Mouse (Mus musculus): ENCODE measurements around the gene Lrrc75b. TPM values are rescaled to one million over a fixed set of nuclear protein-coding genes. Genes with fewer than 3 reads are reported as not detected.

Gene Lrrc75b
- polyA plus RNA-seq, 1 experiment from 2014 or later = 1.0 TPM

GRCm38 (mm10) chr10:75589651-75590050 lies 29.5 kb upstream of the Lrrc75b start:
- 63% methylated on average over 16 of the region's 16 CpGs for WGBS (ENCODE audit: insufficient replicate concordance)
- peak overlapping the region; percentile 73 for H3K27ac ChIP-seq (ENCODE audit: low read depth, low read length)

GRCm38 (mm10) chr10:75589129-75589528 lies 29.0 kb upstream of the Lrrc75b start, which contains the start of gene Ggt5:
Gene Ggt5 (plus strand): TSS chr10:75589340.
- peak within 1 kb of the TSS; percentile 53 for H3K4me2 ChIP-seq
- H3K27me3 ChIP-seq (ENCODE audit: control insufficient read depth, insufficient read depth, low read length) = peaks cover 9% of the 10 kb centered on the region
- H3K4me1 ChIP-seq (ENCODE audit: control insufficient read depth, insufficient read depth, low read length) = peaks cover 23% of the 10 kb centered on the region; the same call in 1 of the 2 replicates
- 0 out of 2 replicates have a peak within 1 kb of the TSS, but pooled peaks have one; percentile 47 for H3K9ac ChIP-seq (ENCODE audit: low read depth, low read length)
- no peaks in the 10 kb centered on the region for H3K36me3 ChIP-seq (ENCODE audit: control insufficient read depth, insufficient read depth, low read length)
- H3K27ac ChIP-seq (ENCODE audit: low read depth, low read length) = peak within 1 kb of the TSS; percentile 73
- no peaks in the 10 kb centered on the region for H3K9me3 ChIP-seq (replicated peaks; ENCODE audit: control insufficient read depth, low read length)
- WGBS (ENCODE audit: insufficient replicate concordance) = 17% methylated on average over 5 of the region's 5 CpGs
- no peak for ATAC-seq (replicated peaks; ENCODE audit: insufficient number of reproducible peaks, low FRiP score, low TSS enrichment)
- H3K4me3 ChIP-seq (ENCODE audit: low read depth, low read length) = peak within 1 kb of the TSS; percentile 15

More at GRCm38 (mm10) chr10:75589651-75590050, 29.5 kb upstream of the Lrrc75b start:
- 0 out of 2 replicates have a peak overlapping the region, but pooled peaks have one; percentile 47 for H3K9ac ChIP-seq (ENCODE audit: low read depth, low read length)
- peak overlapping the region; percentile 15 for H3K4me3 ChIP-seq (ENCODE audit: low read depth, low read length)
- H3K4me2 ChIP-seq = peak overlapping the region; percentile 53
- peaks cover 7% of the 10 kb centered on the region for H3K27me3 ChIP-seq (ENCODE audit: control insufficient read depth, insufficient read depth, low read length)
- H3K9me3 ChIP-seq (replicated peaks; ENCODE audit: control insufficient read depth, low read length) = no peaks in the 10 kb centered on the region
- no peaks in the 10 kb centered on the region for H3K36me3 ChIP-seq (ENCODE audit: control insufficient read depth, insufficient read depth, low read length)
- H3K4me1 ChIP-seq (ENCODE audit: control insufficient read depth, insufficient read depth, low read length) = peaks cover 23% of the 10 kb centered on the region; the same call in 1 of the 2 replicates
- ATAC-seq (replicated peaks; ENCODE audit: insufficient number of reproducible peaks, low FRiP score, low TSS enrichment) = no peak

- Histone ChIP-seq H3K27ac (ENCODE audit: low read depth, low read length) (no peak overlapping the region), H3K36me3 (ENCODE audit: control insufficient read depth, insufficient read depth, low read length) (no peaks in the 10 kb centered on the region), H3K9me3 (replicated peaks; ENCODE audit: control insufficient read depth, low read length) (no peaks in the 10 kb centered on the region), H3K27me3 (ENCODE audit: control insufficient read depth, insufficient read depth, low read length) (peaks cover 9% of the 10 kb centered on the region), H3K4me1 (ENCODE audit: control insufficient read depth, insufficient read depth, low read length) (peaks cover 23% of the 10 kb centered on the region; the same call in 1 of the 2 replicates), H3K4me3 (ENCODE audit: low read depth, low read length) (no peak overlapping the region), H3K4me2 (no peak overlapping the region), H3K9ac (ENCODE audit: low read depth, low read length) (no peak overlapping the region)
- ATAC-seq (replicated peaks; ENCODE audit: insufficient number of reproducible peaks, low FRiP score, low TSS enrichment) = no peak
- WGBS (ENCODE audit: insufficient replicate concordance) = 46% methylated on average over 5 of the region's 5 CpGs
Measured at GRCm38 (mm10) chr10:75588336-75588735, 28.2 kb upstream of the Lrrc75b start.

GRCm38 (mm10) chr10:75587781-75588180 lies 27.7 kb upstream of the Lrrc75b start:
- ATAC-seq (replicated peaks; ENCODE audit: insufficient number of reproducible peaks, low FRiP score, low TSS enrichment) = no peak
- Histone ChIP-seq H3K27me3 (ENCODE audit: control insufficient read depth, insufficient read depth, low read length) (peaks cover 9% of the 10 kb centered on the region), H3K4me3 (ENCODE audit: low read depth, low read length) (no peak overlapping the region), H3K9ac (ENCODE audit: low read depth, low read length) (no peak overlapping the region), H3K9me3 (replicated peaks; ENCODE audit: control insufficient read depth, low read length) (no peaks in the 10 kb centered on the region), H3K4me1 (ENCODE audit: control insufficient read depth, insufficient read depth, low read length) (peaks cover 23% of the 10 kb centered on the region; the same call in 1 of the 2 replicates), H3K4me2 (no peak overlapping the region), H3K27ac (ENCODE audit: low read depth, low read length) (no peak overlapping the region), H3K36me3 (ENCODE audit: control insufficient read depth, insufficient read depth, low read length) (no peaks in the 10 kb centered on the region)
- 77% methylated on average over 4 of the region's 4 CpGs for WGBS (ENCODE audit: insufficient replicate concordance)

- H3K4me3 ChIP-seq (ENCODE audit: low read depth, low read length) = no peak overlapping the region
- no peak overlapping the region for H3K27ac ChIP-seq (ENCODE audit: low read depth, low read length)
- H3K4me2 ChIP-seq = no peak overlapping the region
- H3K9me3 ChIP-seq (replicated peaks; ENCODE audit: control insufficient read depth, low read length) = no peaks in the 10 kb centered on the region
- H3K27me3 ChIP-seq (ENCODE audit: control insufficient read depth, insufficient read depth, low read length) = peaks cover 9% of the 10 kb centered on the region
- 83% methylated on average over 1 of the region's 1 CpGs for WGBS (ENCODE audit: insufficient replicate concordance)
- no peak overlapping the region for H3K9ac ChIP-seq (ENCODE audit: low read depth, low read length)
- peaks cover 20% of the 10 kb centered on the region; the same call in 1 of the 2 replicates for H3K4me1 ChIP-seq (ENCODE audit: control insufficient read depth, insufficient read depth, low read length)
- no peak for ATAC-seq (replicated peaks; ENCODE audit: insufficient number of reproducible peaks, low FRiP score, low TSS enrichment)
- no peaks in the 10 kb centered on the region for H3K36me3 ChIP-seq (ENCODE audit: control insufficient read depth, insufficient read depth, low read length)
Measured at GRCm38 (mm10) chr10:75586553-75586879, 26.4 kb upstream of the Lrrc75b start.

- Histone ChIP-seq H3K27ac (ENCODE audit: low read depth, low read length) (no peak overlapping the region), H3K36me3 (ENCODE audit: control insufficient read depth, insufficient read depth, low read length) (no peaks in the 10 kb centered on the region), H3K9ac (ENCODE audit: low read depth, low read length) (no peak overlapping the region), H3K4me2 (peak overlapping the region; percentile 44), H3K27me3 (ENCODE audit: control insufficient read depth, insufficient read depth, low read length) (peaks cover 9% of the 10 kb centered on the region), H3K4me3 (ENCODE audit: low read depth, low read length) (no peak overlapping the region), H3K9me3 (replicated peaks; ENCODE audit: control insufficient read depth, low read length) (no peaks in the 10 kb centered on the region), H3K4me1 (ENCODE audit: control insufficient read depth, insufficient read depth, low read length) (peaks cover 20% of the 10 kb centered on the region; the same call in 1 of the 2 replicates)
- no peak for ATAC-seq (replicated peaks; ENCODE audit: insufficient number of reproducible peaks, low FRiP score, low TSS enrichment)
- WGBS (ENCODE audit: insufficient replicate concordance) = 20% methylated on average over 20 of the region's 20 CpGs
Measured at GRCm38 (mm10) chr10:75585876-75586552, 25.9 kb upstream of the Lrrc75b start.

GRCm38 (mm10) chr10:75579129-75579528 lies 19.0 kb upstream of the Lrrc75b start:
- Histone ChIP-seq H3K4me2 (no peak overlapping the region), H3K4me1 (ENCODE audit: control insufficient read depth, insufficient read depth, low read length) (no peaks in the 10 kb centered on the region), H3K9me3 (replicated peaks; ENCODE audit: control insufficient read depth, low read length) (no peaks in the 10 kb centered on the region), H3K9ac (ENCODE audit: low read depth, low read length) (no peak overlapping the region), H3K27me3 (ENCODE audit: control insufficient read depth, insufficient read depth, low read length) (no peaks in the 10 kb centered on the region), H3K27ac (ENCODE audit: low read depth, low read length) (no peak overlapping the region), H3K36me3 (ENCODE audit: control insufficient read depth, insufficient read depth, low read length) (no peaks in the 10 kb centered on the region), H3K4me3 (ENCODE audit: low read depth, low read length) (no peak overlapping the region)
- 79% methylated on average over 6 of the region's 6 CpGs for WGBS (ENCODE audit: insufficient replicate concordance)
- ATAC-seq (replicated peaks; ENCODE audit: insufficient number of reproducible peaks, low FRiP score, low TSS enrichment) = no peak

GRCm38 (mm10) chr10:75573965-75574364 lies 13.8 kb upstream of the Lrrc75b start:
- no peaks in the 10 kb centered on the region for H3K27me3 ChIP-seq (ENCODE audit: control insufficient read depth, insufficient read depth, low read length)
- WGBS (ENCODE audit: insufficient replicate concordance) = 74% methylated on average over 9 of the region's 9 CpGs
- no peaks in the 10 kb centered on the region for H3K9me3 ChIP-seq (replicated peaks; ENCODE audit: control insufficient read depth, low read length)
- H3K4me3 ChIP-seq (ENCODE audit: low read depth, low read length) = no peak overlapping the region
- H3K9ac ChIP-seq (ENCODE audit: low read depth, low read length) = no peak overlapping the region
- H3K36me3 ChIP-seq (ENCODE audit: control insufficient read depth, insufficient read depth, low read length) = no peaks in the 10 kb centered on the region
- H3K4me2 ChIP-seq = no peak overlapping the region
- no peaks in the 10 kb centered on the region for H3K4me1 ChIP-seq (ENCODE audit: control insufficient read depth, insufficient read depth, low read length)
- no peak overlapping the region for H3K27ac ChIP-seq (ENCODE audit: low read depth, low read length)
- ATAC-seq (replicated peaks; ENCODE audit: insufficient number of reproducible peaks, low FRiP score, low TSS enrichment) = no peak

GRCm38 (mm10) chr10:75573181-75573580 lies 13.1 kb upstream of the Lrrc75b start:
- no peaks in the 10 kb centered on the region for H3K27me3 ChIP-seq (ENCODE audit: control insufficient read depth, insufficient read depth, low read length)
- peaks cover 7% of the 10 kb centered on the region for H3K4me1 ChIP-seq (ENCODE audit: control insufficient read depth, insufficient read depth, low read length)

More at GRCm38 (mm10) chr10:75573181-75573580, 13.1 kb upstream of the Lrrc75b start:
- H3K4me3 ChIP-seq (ENCODE audit: low read depth, low read length) = no peak overlapping the region
- no peaks in the 10 kb centered on the region for H3K36me3 ChIP-seq (ENCODE audit: control insufficient read depth, insufficient read depth, low read length)
- H3K9ac ChIP-seq (ENCODE audit: low read depth, low read length) = 0 out of 2 replicates have a peak overlapping the region, but pooled peaks have one; percentile 40
- H3K27ac ChIP-seq (ENCODE audit: low read depth, low read length) = no peak overlapping the region
- 75% methylated on average over 10 of the region's 10 CpGs for WGBS (ENCODE audit: insufficient replicate concordance)
- no peak for ATAC-seq (replicated peaks; ENCODE audit: insufficient number of reproducible peaks, low FRiP score, low TSS enrichment)
- H3K4me2 ChIP-seq = no peak overlapping the region
- no peaks in the 10 kb centered on the region for H3K9me3 ChIP-seq (replicated peaks; ENCODE audit: control insufficient read depth, low read length)

All from heart, embryonic 11.5 days (tissue).